Mouse (Mus musculus) neural tube, embryonic 14.5 days (tissue): ENCODE data around the gene Tom1l1. TPM values are rescaled to one million over a fixed set of nuclear protein-coding genes. Genes with fewer than 3 reads are reported as not detected.

ENCODE experiments used
- ATAC-seq: fragments of 200-750 bp; cut with Nextera tagmentation; 2 replicates; pipeline ENCODE4 v1.8.0; 2017; ENCODE audit warnings: low read depth, mild to moderate bottlenecking, moderate TSS enrichment, moderate library complexity
- H3K27ac ChIP-seq: fragments of 300-500 bp; sonication (generic); 2 replicates; pipeline ENCODE4 v1.5.1; 2014; ENCODE audit warnings: low read depth, mild to moderate bottlenecking, control low read depth, low read length, moderate library complexity, mixed read lengths
- H3K27me3 ChIP-seq: fragments of 300-500 bp; sonication (generic); 2 replicates; pipeline ENCODE4 v1.6.1; 2014; ENCODE audit warnings: low read length; ENCODE audit not compliant: control insufficient read depth, insufficient read depth
- H3K36me3 ChIP-seq: fragments of 300-500 bp; sonication (generic); 2 replicates; pipeline ENCODE4 v1.6.1; 2014; ENCODE audit warnings: low read length, mixed read lengths; ENCODE audit not compliant: control insufficient read depth, insufficient read depth
- H3K4me1 ChIP-seq: fragments of 300-500 bp; sonication (generic); 2 replicates; pipeline ENCODE4 v1.6.1; 2014; ENCODE audit warnings: low read length; ENCODE audit not compliant: control insufficient read depth, insufficient read depth
- H3K4me2 ChIP-seq: fragments of 300-500 bp; sonication (generic); 2 replicates; pipeline ENCODE4 v1.6.1; 2014; ENCODE audit warnings: mild to moderate bottlenecking, low read depth, low read length, control low read depth
- H3K4me3 ChIP-seq: fragments of 300-500 bp; sonication (generic); 2 replicates; pipeline ENCODE4 v1.5.1; 2014; ENCODE audit warnings: low read depth, low read length, control low read depth, mixed read lengths
- H3K9ac ChIP-seq: fragments of 300-500 bp; sonication (generic); replicated peaks from 2 replicates; pipeline ENCODE4 v1.6.1; 2014; ENCODE audit warnings: low read depth, mild to moderate bottlenecking, control low read depth, low read length, mixed read lengths
- H3K9me3 ChIP-seq: fragments of 300-500 bp; sonication (generic); 2 replicates; pipeline ENCODE4 v1.6.1; 2016; ENCODE audit warnings: low read length; ENCODE audit not compliant: control insufficient read depth
- WGBS: fragments of 180-500 bp; shearing (Covaris S2); extraction: QIAGEN DNeasy Blood & Tissue Kit; methylation state at CpG from one replicate; pipeline ENCODE4 v1.1.7; 2014; 5-methylcytosine and 5-hydroxymethylcytosine counted together
- polyA plus RNA-seq: library from polyadenylated mRNA; unstranded; fragments of >200 nt; fragmentation: Nextera tagmentation; extraction: Ambion mirVana; gene quantifications from 2 replicates; pipeline ENCODE4 v1.2.1, GENCODE M21; 2014

Gene Tom1l1
- polyA plus RNA-seq, 1 experiment from 2014 or later = 25.5 TPM

DNA sequence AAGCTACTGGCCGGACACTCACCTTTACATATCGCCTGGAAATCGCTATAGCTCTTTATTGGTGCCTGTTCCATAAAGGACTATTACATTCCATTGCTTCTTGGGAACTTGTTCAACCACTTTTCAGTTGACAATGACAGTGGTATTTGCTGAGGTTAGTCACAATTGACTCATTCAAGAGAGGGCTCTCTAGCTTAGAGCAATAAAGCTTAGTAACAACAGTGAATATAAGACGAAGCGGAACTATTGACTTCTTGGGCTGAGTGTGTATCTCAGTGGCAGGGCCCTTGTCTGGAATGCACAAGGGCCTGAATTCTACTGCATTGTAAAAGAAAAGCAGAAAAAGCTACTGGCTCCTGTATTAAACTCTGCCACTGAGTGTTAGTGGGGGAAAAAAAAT is 9.6 kb downstream of the Tom1l1 start:
- WGBS = 76% methylated on average over 5 of the region's 5 CpGs
- Histone ChIP-seq H3K27me3 (no peaks in the 10 kb centered on the region), H3K4me2 (no peak overlapping the region), H3K4me1 (no peaks in the 10 kb centered on the region), H3K36me3 (no peaks in the 10 kb centered on the region), H3K4me3 (no peak overlapping the region), H3K9ac (no peak overlapping the region), H3K27ac (no peak overlapping the region), H3K9me3 (no peaks in the 10 kb centered on the region)
- ATAC-seq = no peak

DNA sequence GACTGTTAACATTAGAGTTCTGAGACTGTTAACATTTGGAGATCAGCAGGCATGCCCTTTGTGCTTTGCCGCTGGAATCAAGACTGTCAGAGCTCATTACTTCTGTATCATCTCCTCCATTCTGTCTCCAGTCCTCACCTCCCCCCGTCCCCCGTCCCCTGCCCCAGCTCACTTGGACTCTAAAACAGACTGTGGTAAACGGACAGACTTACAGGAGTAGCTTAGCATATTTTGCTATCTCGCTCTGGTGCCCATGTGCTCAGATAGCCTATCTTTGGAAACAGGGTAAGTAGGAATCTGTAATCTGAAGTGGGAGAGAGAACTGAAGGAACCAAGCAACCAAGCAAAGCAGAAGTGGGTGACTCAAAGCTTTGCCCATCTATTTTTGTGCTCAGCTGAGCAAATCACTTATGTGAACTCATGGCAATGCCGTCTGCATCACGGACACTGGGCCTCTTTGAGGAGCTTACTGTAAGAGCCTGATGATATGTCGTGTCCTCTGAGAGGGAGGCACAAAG is 10.3 kb downstream of the Tom1l1 start:
- no peak overlapping the region for H3K9ac ChIP-seq
- ATAC-seq = no peak
- no peaks in the 10 kb centered on the region for H3K27me3 ChIP-seq
- 61% methylated on average over 8 of the region's 8 CpGs for WGBS
- no peaks in the 10 kb centered on the region for H3K4me1 ChIP-seq
- no peak overlapping the region for H3K4me3 ChIP-seq
- no peaks in the 10 kb centered on the region for H3K36me3 ChIP-seq
- no peak overlapping the region for H3K4me2 ChIP-seq
- H3K27ac ChIP-seq = no peak overlapping the region
- no peaks in the 10 kb centered on the region for H3K9me3 ChIP-seq

DNA sequence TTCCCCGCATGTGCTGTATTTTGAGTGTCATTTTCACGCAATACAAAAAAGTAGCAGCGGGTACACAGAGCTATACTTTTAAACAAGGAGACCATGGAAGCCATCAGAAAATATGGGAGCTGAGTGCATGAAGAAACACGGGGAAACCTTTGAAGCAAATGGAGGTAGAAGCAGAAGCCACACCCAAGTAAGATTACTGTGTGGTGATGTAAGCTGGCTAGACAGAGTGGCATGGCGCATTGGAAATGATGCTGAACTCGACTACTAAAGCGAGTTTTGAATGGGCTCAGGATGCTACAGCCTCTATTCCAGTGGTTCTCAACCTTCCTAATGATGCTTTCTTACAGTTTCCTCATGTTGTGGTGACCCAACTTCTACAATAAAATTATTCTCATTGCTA is 11.1 kb downstream of the Tom1l1 start:
- no peak overlapping the region for H3K4me3 ChIP-seq
- no peaks in the 10 kb centered on the region for H3K36me3 ChIP-seq
- no peaks in the 10 kb centered on the region for H3K27me3 ChIP-seq
- no peak overlapping the region for H3K4me2 ChIP-seq
- no peaks in the 10 kb centered on the region for H3K9me3 ChIP-seq
- no peaks in the 10 kb centered on the region for H3K4me1 ChIP-seq
- no peak overlapping the region for H3K27ac ChIP-seq
- 96% methylated on average over 7 of the region's 7 CpGs for WGBS
- H3K9ac ChIP-seq = no peak overlapping the region
- ATAC-seq = no peak

DNA sequence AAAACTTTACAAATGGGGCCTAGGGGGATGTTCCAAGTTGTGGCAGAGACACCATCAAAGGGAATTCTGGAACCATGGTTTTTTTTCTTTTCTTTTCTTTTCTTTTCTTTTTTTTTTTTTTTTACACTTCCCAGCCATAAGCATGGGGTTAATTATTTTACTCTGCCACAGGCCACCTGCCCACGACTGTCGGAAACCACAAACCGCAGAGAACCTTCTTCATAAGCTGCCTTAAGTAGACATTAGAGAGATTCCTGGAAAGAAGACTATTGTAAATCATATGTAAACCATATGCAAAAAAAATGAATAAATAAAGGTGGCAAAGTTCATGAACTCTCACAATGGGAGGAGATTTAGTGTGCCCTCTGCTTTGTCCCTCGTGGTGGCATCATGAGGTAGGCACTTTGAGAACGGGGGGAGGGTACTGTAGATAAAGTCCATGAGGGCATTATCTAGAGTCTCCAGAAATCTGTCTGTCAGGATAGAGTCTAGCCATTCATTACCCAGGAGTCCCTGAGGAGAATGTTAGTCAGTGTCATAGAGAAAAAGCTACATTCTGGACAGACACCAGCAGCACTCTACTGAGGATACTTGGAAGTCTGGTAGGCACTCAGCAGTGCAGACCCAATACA is 12.6 kb downstream of the Tom1l1 start:
- Histone ChIP-seq H3K9ac (no peak overlapping the region), H3K4me3 (no peak overlapping the region), H3K27me3 (no peaks in the 10 kb centered on the region), H3K4me1 (no peaks in the 10 kb centered on the region), H3K9me3 (no peaks in the 10 kb centered on the region), H3K27ac (no peak overlapping the region), H3K36me3 (no peaks in the 10 kb centered on the region), H3K4me2 (no peak overlapping the region)
- WGBS = 76% methylated on average over 5 of the region's 5 CpGs
- no peak for ATAC-seq

DNA sequence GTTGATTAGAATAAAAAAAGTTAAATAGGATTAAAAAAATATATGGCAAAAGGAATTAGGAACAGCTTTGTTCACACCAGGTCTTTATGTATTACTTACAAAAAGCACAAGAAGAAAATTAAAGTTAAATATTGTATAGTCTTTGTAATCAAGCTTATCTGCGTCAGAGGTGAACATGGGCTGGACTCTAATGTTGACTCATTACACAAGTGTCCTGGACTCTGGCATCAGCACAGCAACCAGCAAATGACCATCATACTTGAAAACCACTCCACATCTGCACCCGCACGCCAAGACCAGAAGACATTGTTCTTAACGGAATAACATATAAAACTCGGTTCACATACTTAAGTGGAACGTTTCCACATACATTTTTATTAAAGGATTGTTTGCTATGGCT is 20.8 kb downstream of the Tom1l1 start:
- Histone ChIP-seq H3K27ac (no peak overlapping the region), H3K27me3 (no peaks in the 10 kb centered on the region), H3K4me2 (no peak overlapping the region), H3K4me1 (peaks cover 6% of the 10 kb centered on the region; the same call in 1 of the 2 replicates), H3K9ac (no peak overlapping the region), H3K9me3 (no peaks in the 10 kb centered on the region), H3K36me3 (no peaks in the 10 kb centered on the region), H3K4me3 (no peak overlapping the region)
- no peak for ATAC-seq
- WGBS = 92% methylated on average over 6 of the region's 6 CpGs

DNA sequence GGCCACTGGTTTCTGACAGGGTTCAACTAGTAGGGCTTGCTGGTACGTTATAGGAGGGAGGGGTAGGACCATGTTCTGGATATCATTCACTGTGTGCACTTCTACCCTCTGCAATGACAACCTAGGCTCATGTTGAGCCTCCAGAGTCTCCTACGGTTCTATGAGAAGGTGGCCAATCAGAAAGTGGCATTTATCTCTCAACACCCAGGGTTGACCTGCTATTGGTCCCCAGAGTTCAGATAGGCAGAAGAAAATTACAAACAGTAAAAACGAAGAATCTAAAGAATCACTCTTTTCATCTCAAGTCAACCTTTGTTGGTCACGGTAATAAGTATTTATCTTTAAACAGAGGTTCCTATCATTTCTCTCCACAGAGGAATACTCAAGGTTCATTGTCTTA is 21.2 kb downstream of the Tom1l1 start:
- Histone ChIP-seq H3K9me3 (no peaks in the 10 kb centered on the region), H3K4me2 (no peak overlapping the region), H3K9ac (no peak overlapping the region), H3K27me3 (no peaks in the 10 kb centered on the region), H3K36me3 (no peaks in the 10 kb centered on the region), H3K4me3 (no peak overlapping the region), H3K4me1 (peaks cover 6% of the 10 kb centered on the region; the same call in 1 of the 2 replicates), H3K27ac (no peak overlapping the region)
- ATAC-seq = no peak
- WGBS = 88% methylated on average over 4 of the region's 4 CpGs

DNA sequence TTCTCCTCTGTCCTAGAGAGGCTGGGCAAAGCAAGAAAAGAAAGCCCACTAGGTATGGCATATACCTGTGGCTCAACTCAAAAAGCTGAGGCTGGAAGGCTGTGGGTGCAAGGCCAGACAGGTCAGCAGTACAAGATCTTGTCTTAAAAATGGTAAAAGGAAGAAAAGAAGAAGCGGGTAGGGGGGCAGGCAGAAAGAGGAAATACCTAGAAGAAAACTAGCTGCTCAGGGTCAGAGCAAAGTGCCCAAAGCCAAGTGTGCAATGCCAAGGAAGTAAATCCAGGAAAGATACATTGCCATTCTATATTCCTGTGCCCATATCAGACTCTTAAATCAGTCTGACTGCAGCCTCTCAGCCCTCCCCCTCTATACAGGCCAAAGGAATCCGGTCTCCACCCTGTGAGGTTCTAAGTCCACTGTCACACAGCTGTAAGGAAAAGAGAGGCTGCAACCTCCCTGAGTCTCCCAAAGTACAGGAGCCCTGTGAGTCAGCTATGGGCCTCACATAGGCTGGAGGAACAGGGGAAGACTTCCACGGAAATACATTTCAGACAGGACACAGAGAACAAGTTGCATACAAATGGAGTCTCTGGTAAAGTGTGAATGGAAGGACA is 21.9 kb downstream of the Tom1l1 start:
- H3K27me3 ChIP-seq = no peaks in the 10 kb centered on the region
- 58% methylated on average over 3 of the region's 3 CpGs for WGBS

DNA sequence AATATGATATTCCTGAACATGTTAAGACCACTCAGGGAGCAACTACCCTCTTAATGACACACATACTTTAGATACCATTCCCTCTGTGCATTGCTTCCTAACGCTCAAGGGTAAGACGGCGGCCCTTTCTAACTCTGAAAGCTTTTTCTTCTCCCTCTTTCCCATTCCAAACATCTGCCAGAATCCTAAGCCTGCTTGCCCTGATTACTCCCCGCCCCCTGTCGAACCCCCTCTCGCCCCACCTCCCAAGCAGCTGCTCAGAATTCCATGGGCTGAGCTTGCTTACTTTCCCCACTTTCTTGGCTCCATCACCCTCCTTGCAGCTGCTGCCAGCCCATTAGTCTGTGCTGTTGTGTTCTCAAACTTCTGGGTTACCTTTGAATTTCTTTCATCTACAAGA is 23.0 kb downstream of the Tom1l1 start:
- Histone ChIP-seq H3K4me2 (no peak overlapping the region), H3K27ac (no peak overlapping the region), H3K4me3 (no peak overlapping the region), H3K9me3 (no peaks in the 10 kb centered on the region), H3K9ac (no peak overlapping the region), H3K36me3 (no peaks in the 10 kb centered on the region), H3K27me3 (no peaks in the 10 kb centered on the region), H3K4me1 (peaks cover 6% of the 10 kb centered on the region; the same call in 1 of the 2 replicates)
- no peak for ATAC-seq
- WGBS = 7% methylated on average over 6 of the region's 6 CpGs

More for the DNA sequence above, 21.9 kb downstream of the Tom1l1 start:
- Histone ChIP-seq H3K4me2 (no peak overlapping the region), H3K9ac (no peak overlapping the region), H3K27ac (no peak overlapping the region), H3K4me1 (peaks cover 6% of the 10 kb centered on the region; the same call in 1 of the 2 replicates), H3K36me3 (no peaks in the 10 kb centered on the region), H3K4me3 (no peak overlapping the region), H3K9me3 (no peaks in the 10 kb centered on the region)
- no peak for ATAC-seq

DNA sequence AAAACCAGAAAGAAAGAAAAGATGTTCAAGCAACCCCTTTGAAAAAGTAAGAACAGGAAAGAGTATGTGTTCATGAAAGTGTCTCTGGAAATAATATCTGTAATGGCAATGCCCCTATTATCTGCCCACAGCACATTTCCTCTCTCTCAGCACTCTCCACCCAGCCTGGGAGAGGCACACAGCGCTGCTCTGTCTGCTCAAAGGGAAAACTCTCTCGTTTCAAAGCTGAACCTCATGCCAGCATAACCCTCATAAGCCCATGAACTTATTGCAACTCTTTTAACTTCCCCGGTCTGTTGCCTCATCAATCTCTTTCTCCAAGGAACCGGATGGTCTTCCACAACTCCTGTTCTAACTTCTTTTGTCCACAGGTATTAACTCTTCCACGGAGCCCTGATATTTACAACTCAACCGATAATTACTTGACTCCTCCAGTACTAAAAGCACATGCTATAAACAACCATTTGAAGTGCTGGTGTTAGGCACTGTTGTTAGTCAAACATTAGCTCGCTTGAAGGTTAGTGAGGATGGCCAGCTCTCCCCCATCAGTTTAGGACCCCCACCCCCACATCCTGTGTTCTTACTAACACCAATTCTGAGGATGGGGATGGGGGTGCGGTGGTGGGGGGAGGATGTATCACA is 23.7 kb downstream of the Tom1l1 start:
- Histone ChIP-seq H3K9ac (no peak overlapping the region), H3K9me3 (no peaks in the 10 kb centered on the region), H3K36me3 (no peaks in the 10 kb centered on the region), H3K27ac (no peak overlapping the region), H3K4me3 (no peak overlapping the region), H3K4me2 (no peak overlapping the region), H3K27me3 (no peaks in the 10 kb centered on the region), H3K4me1 (peaks cover 6% of the 10 kb centered on the region; the same call in 1 of the 2 replicates)
- ATAC-seq = no peak
- WGBS = 2% methylated on average over 8 of the region's 8 CpGs
